Comparison of ENCODE assay signal across 29 mouse cellular contexts in genomic region chr19:47780972-47781371, GRCm38 (mm10). TPM values are rescaled to one million over a fixed set of nuclear protein-coding genes. Genes with fewer than 3 reads are reported as not detected.
DNase-seq lines count a peak whose midpoint lies in the region; ATAC-seq and TF ChIP-seq lines count a peak whose summit lies in the region.
"Had no signal": no experiment of that assay in that cellular context is flagged by ENCODE, and none has a peak within 500 bp of the region (broad histone marks: within the 10 kb centered on the region; RNA-seq: fewer than 3 reads in every experiment).

No protein-coding gene starts in this region.

- 80% methylated on average over 11 of the region's 11 CpGs for WGBS in forebrain, postnatal 0 days
- 80% methylated on average over 11 of the region's 11 CpGs for WGBS in forebrain, embryonic 15.5 days
- WGBS in intestine, embryonic 15.5 days: 77% methylated on average over 11 of the region's 11 CpGs

- H3K36me3 ChIP-seq in forebrain, postnatal 0 days (ENCODE audit: insufficient read depth): no peaks in the 10 kb centered on the region
- H3K36me3 ChIP-seq in forebrain, embryonic 15.5 days: no peaks in the 10 kb centered on the region
- no peaks in the 10 kb centered on the region for H3K36me3 ChIP-seq in intestine, embryonic 15.5 days
- H3K36me3 ChIP-seq: embryonic facial prominence, embryonic 13.5 days; forebrain, embryonic 12.5 days; heart, embryonic 12.5 days; limb, embryonic 10.5 days; neural tube, embryonic 15.5 days had no signal

- ATAC-seq in forebrain, postnatal 0 days: no peak
- ATAC-seq in forebrain, embryonic 15.5 days (replicated peaks): no peak
- no peak for ATAC-seq in intestine, embryonic 15.5 days
- ATAC-seq: activated CD4-positive, CD25-positive, alpha-beta regulatory T cell, adult 4 months; hindbrain, postnatal 0 days; intestine, postnatal 0 days; lung, postnatal 0 days; midbrain, embryonic 16.5 days; Patski had no signal

- no peak overlapping the region for H3K4me2 ChIP-seq in forebrain, postnatal 0 days (ENCODE audit: low read depth)
- H3K4me2 ChIP-seq in forebrain, embryonic 15.5 days (replicated peaks): no peak overlapping the region
- H3K4me2 ChIP-seq in intestine, embryonic 15.5 days (replicated peaks): no peak overlapping the region
- H3K4me2 ChIP-seq: embryonic facial prominence, embryonic 13.5 days; forebrain, embryonic 12.5 days; heart, embryonic 12.5 days; neural tube, embryonic 15.5 days had no signal

- H3K9me3 ChIP-seq in forebrain, postnatal 0 days (ENCODE audit: low read length): no peaks in the 10 kb centered on the region
- no peaks in the 10 kb centered on the region for H3K9me3 ChIP-seq in forebrain, embryonic 15.5 days
- H3K9me3 ChIP-seq in intestine, embryonic 15.5 days: no peaks in the 10 kb centered on the region
- H3K9me3 ChIP-seq: embryonic facial prominence, embryonic 13.5 days; forebrain, embryonic 12.5 days; heart, embryonic 12.5 days; limb, embryonic 10.5 days; neural tube, embryonic 15.5 days had no signal

- peak; percentile 14; the same call in 1 of the 2 replicates for TF ChIP-seq CTCF in forebrain, postnatal 0 days (IDR thresholded peaks at IDR 0.05; ENCODE audit: low read depth)

- no peak for DNase-seq in forebrain, postnatal 0 days
- DNase-seq in thymus, postnatal 14 days: peak; percentile 12
- no peak for DNase-seq in thymus, adult 18-20 months
- peak; percentile 25 for DNase-seq in MEL-GATA-1-ER (ENCODE audit: extremely low read depth, low read depth)
- no peak for DNase-seq in layer of hippocampus, adult 8-10 months (ENCODE audit: low spot score in 2 of 2)
- DNase-seq: adrenal gland, postnatal 10 days; cerebellum, adult 18-20 months; cerebellum, postnatal 14 days; embryo, embryonic 11 days; heart, adult 18-20 months; heart, postnatal 14 days; kidney, postnatal 25 days; liver; thymus, postnatal 25 days had no signal

- H3K27ac ChIP-seq in forebrain, postnatal 0 days (ENCODE audit: low read depth, low read length): 0 out of 2 replicates have a peak overlapping the region, but pooled peaks have one; percentile 35
- H3K27ac ChIP-seq in forebrain, embryonic 15.5 days (replicated peaks): no peak overlapping the region
- no peak overlapping the region for H3K27ac ChIP-seq in intestine, embryonic 15.5 days
- H3K27ac ChIP-seq: embryonic facial prominence, embryonic 13.5 days; forebrain, embryonic 12.5 days; hindbrain, postnatal 0 days; limb, embryonic 10.5 days; macrophage; neural tube, embryonic 15.5 days had no signal

- no peak overlapping the region for H3K9ac ChIP-seq in forebrain, postnatal 0 days
- H3K9ac ChIP-seq in forebrain, embryonic 15.5 days (replicated peaks): no peak overlapping the region
- no peak overlapping the region for H3K9ac ChIP-seq in intestine, embryonic 15.5 days
- H3K9ac ChIP-seq: embryonic facial prominence, embryonic 13.5 days; forebrain, embryonic 12.5 days; heart, embryonic 12.5 days; neural tube, embryonic 15.5 days had no signal

- H3K27me3 ChIP-seq in forebrain, postnatal 0 days (ENCODE audit: insufficient read depth, low read length): no peaks in the 10 kb centered on the region
- H3K27me3 ChIP-seq in forebrain, embryonic 15.5 days: no peaks in the 10 kb centered on the region
- no peaks in the 10 kb centered on the region for H3K27me3 ChIP-seq in intestine, embryonic 15.5 days (replicated peaks)
- H3K27me3 ChIP-seq: embryonic facial prominence, embryonic 13.5 days; heart, embryonic 12.5 days; neural tube, embryonic 15.5 days had no signal

- no peak overlapping the region for H3K4me3 ChIP-seq in forebrain, postnatal 0 days (ENCODE audit: low read depth, low read length)
- no peak overlapping the region for H3K4me3 ChIP-seq in forebrain, embryonic 15.5 days
- H3K4me3 ChIP-seq in intestine, embryonic 15.5 days (replicated peaks): no peak overlapping the region
- H3K4me3 ChIP-seq: embryonic facial prominence, embryonic 13.5 days; erythroblast, embryonic 14.5 days; forebrain, embryonic 12.5 days; heart, embryonic 12.5 days; limb, embryonic 10.5 days; neural tube, embryonic 15.5 days had no signal

- no peaks in the 10 kb centered on the region for H3K4me1 ChIP-seq in forebrain, postnatal 0 days (ENCODE audit: insufficient read depth)
- no peaks in the 10 kb centered on the region for H3K4me1 ChIP-seq in forebrain, embryonic 15.5 days
- H3K4me1 ChIP-seq in intestine, embryonic 15.5 days (replicated peaks): no peaks in the 10 kb centered on the region
- H3K4me1 ChIP-seq: forebrain, embryonic 12.5 days; heart, embryonic 12.5 days; limb, embryonic 10.5 days; neural tube, embryonic 15.5 days had no signal

RNA-seq across cellular contexts. Expression of gene Sfr1, which starts 49.5 kb away (rescaled TPM):
- 67.0 and 85.9 TPM in 2 replicates for total RNA-seq in forebrain, postnatal 0 days (2014; rRNA removed)
- 211 and 215 TPM in 2 replicates for polyA plus RNA-seq in forebrain, postnatal 0 days (2015; fragmentation: Nextera tagmentation; extraction: Ambion mirVana)
- polyA plus RNA-seq in forebrain, embryonic 15.5 days (2015; fragmentation: Nextera tagmentation; extraction: Ambion mirVana): 183 and 185 TPM in 2 replicates
- 209 and 240 TPM in 2 replicates for polyA plus RNA-seq in intestine, embryonic 15.5 days (2015; fragmentation: Nextera tagmentation; extraction: Ambion mirVana)
- 100 to 1,000 TPM in 1 of 4 experiments, 10 to 100 TPM in 3; 89.0 to 103 (median 98.2) TPM for total RNA-seq in layer of hippocampus, adult 8-10 months (2022)

Comparison
In these comparisons a context has a peak if more than half of its experiments do, and no peak if none do; other contexts are left out.
1. DNase-seq: peak in thymus, postnatal 14 days (single experiment) and MEL-GATA-1-ER (single experiment); none in forebrain, postnatal 0 days (single experiment), thymus, adult 18-20 months (0 of 2) and layer of hippocampus, adult 8-10 months (0 of 2).